Mouse (Mus musculus) ES-E14 (cell line): ENCODE data around the gene Cd300c.

Experiments
- CHD2 ChIP-seq: IDR thresholded peaks from 2 replicates; pipeline ENCODE4 v1.6.1; 2014; ENCODE audit warnings: mild to moderate bottlenecking, low read depth, low read length, inconsistent platforms
- HCFC1 ChIP-seq: IDR thresholded peaks from 2 replicates; pipeline ENCODE4 v1.6.1; 2012; ENCODE audit warnings: low read length, inconsistent platforms, borderline replicate concordance; ENCODE audit not compliant: insufficient read depth
- MAFK ChIP-seq: IDR thresholded peaks from 2 replicates; pipeline ENCODE4 v1.6.1; 2014; ENCODE audit warnings: mild to moderate bottlenecking, low read depth, low read length, inconsistent platforms; ENCODE audit not compliant: insufficient read depth
- ZNF384 ChIP-seq: IDR thresholded peaks from 2 replicates; pipeline ENCODE4 v1.6.1; 2012; ENCODE audit warnings: low read depth, low read length, inconsistent platforms

GRCm38 (mm10) chr11:114917120-114917519 lies 51.8 kb downstream of the Cd300c start:
- TF ChIP-seq MAFK, result no peak
- no peak for TF ChIP-seq ZNF384
- TF ChIP-seq HCFC1, result no peak
- no peak for TF ChIP-seq CHD2
